Mouse (Mus musculus): ENCODE measurements around the gene Dse.

DNA sequence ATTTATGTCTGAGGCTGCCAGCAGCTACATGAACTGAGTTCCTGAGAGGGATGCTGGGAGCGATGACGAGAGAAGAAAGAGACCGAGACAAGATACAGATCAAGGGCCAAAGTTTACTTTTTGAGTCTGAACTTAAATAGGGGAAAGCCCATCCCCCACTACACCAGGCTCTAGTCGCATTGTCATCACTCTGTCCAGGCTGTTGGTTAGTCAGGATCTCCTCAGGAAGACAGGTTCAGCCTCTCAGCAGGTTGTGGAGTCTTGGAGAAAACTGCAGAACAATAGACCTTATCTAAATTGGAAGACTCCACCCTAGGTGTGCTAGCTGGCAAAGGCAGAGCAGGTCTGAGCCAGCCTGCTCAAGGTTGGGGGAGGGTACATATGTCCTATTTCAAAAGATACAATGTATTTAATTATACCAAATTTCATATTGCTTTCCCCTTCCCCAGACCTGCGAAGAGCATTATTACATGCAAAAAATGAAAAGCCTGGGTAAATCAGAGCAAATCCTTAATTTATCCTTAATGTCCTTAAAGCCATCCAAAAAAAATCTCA is 22.7 kb upstream of the Dse start:
- no peak for TF ChIP-seq CTCF (IDR thresholded peaks at IDR 0.05; ENCODE audit: low read depth, low read length)
- TF ChIP-seq POLR2A (IDR thresholded peaks at IDR 0.05; ENCODE audit: extremely low read depth, insufficient read depth, low read length), result no peak

All from liver, adult 2 months (tissue).